Mouse (Mus musculus) right cerebral cortex, postnatal 14 days (tissue): ENCODE results near the gene Dnajc1.
A peak's percentile ranks its signal among the peaks of the same experiment; 100 is the strongest.

Source experiments
- DNase-seq: peaks from one replicate; pipeline ENCODE4 v3.0.0; 2022

Gene Dnajc1

GRCm38 (mm10) chr2:18285175-18285574, 107.5 kb downstream of the Dnajc1 start:
- no peak for DNase-seq

- no peak for DNase-seq
These were observed 126.9 kb downstream of the Dnajc1 start for GRCm38 (mm10) chr2:18265736-18266135.

- no peak for DNase-seq
These were observed 128.1 kb downstream of the Dnajc1 start for GRCm38 (mm10) chr2:18264579-18264978.

GRCm38 (mm10) chr2:18262298-18262697, 130.3 kb downstream of the Dnajc1 start:
- no peak for DNase-seq

- DNase-seq: no peak
These were observed 143.4 kb downstream of the Dnajc1 start for GRCm38 (mm10) chr2:18249224-18249623.

GRCm38 (mm10) chr2:18235524-18235923, 157.1 kb downstream of the Dnajc1 start:
- no peak for DNase-seq

GRCm38 (mm10) chr2:18232883-18233567, 159.6 kb downstream of the Dnajc1 start:
- DNase-seq: no peak

- no peak for DNase-seq
These were observed 161.5 kb downstream of the Dnajc1 start for GRCm38 (mm10) chr2:18231143-18231542.

GRCm38 (mm10) chr2:18229279-18229678, 163.4 kb downstream of the Dnajc1 start:
- DNase-seq: no peak

- no peak for DNase-seq
These were observed 164.1 kb downstream of the Dnajc1 start for GRCm38 (mm10) chr2:18228486-18229062.

- DNase-seq: no peak
These were observed 173.1 kb downstream of the Dnajc1 start for GRCm38 (mm10) chr2:18219569-18219968.

- no peak for DNase-seq
These were observed 173.5 kb downstream of the Dnajc1 start for GRCm38 (mm10) chr2:18219136-18219535.

GRCm38 (mm10) chr2:18218500-18218899, 174.1 kb downstream of the Dnajc1 start:
- no peak for DNase-seq

- DNase-seq: peak; percentile 24
These were observed 174.8 kb downstream of the Dnajc1 start for GRCm38 (mm10) chr2:18217867-18218266.

- no peak for DNase-seq
These were observed 178.6 kb downstream of the Dnajc1 start for GRCm38 (mm10) chr2:18214031-18214430.

GRCm38 (mm10) chr2:18209948-18210347, 182.7 kb downstream of the Dnajc1 start:
- no peak for DNase-seq

GRCm38 (mm10) chr2:18209211-18209823, 183.3 kb downstream of the Dnajc1 start:
- no peak for DNase-seq

GRCm38 (mm10) chr2:18208578-18208977, 184.1 kb downstream of the Dnajc1 start:
- DNase-seq: peak; percentile 41

GRCm38 (mm10) chr2:18206811-18207210, 185.8 kb downstream of the Dnajc1 start:
- no peak for DNase-seq

GRCm38 (mm10) chr2:18205118-18205517, 187.5 kb downstream of the Dnajc1 start:
- peak; percentile 32 for DNase-seq

GRCm38 (mm10) chr2:18202923-18203322, 189.7 kb downstream of the Dnajc1 start:
- DNase-seq: no peak

- DNase-seq: no peak
These were observed 190.7 kb downstream of the Dnajc1 start for GRCm38 (mm10) chr2:18201820-18202462.

- DNase-seq: no peak
These were observed 196.8 kb downstream of the Dnajc1 start for GRCm38 (mm10) chr2:18195691-18196396.
